Comparison of ENCODE assay signal across 26 mouse cellular contexts in genomic region chr11:54729311-54729710, GRCm38 (mm10). TPM values are rescaled to one million over a fixed set of nuclear protein-coding genes. Genes with fewer than 3 reads are reported as not detected.
DNase-seq lines count a peak whose midpoint lies in the region; ATAC-seq and TF ChIP-seq lines count a peak whose summit lies in the region.
"Had no signal": no experiment of that assay in that cellular context is flagged by ENCODE, and none has a peak within 500 bp of the region (broad histone marks: within the 10 kb centered on the region; RNA-seq: fewer than 3 reads in every experiment).

No protein-coding gene starts in this region.

- DNase-seq in left cerebral cortex, adult 2 months (ENCODE audit: extremely low spot score in 1 of 2, low spot score in 2 of 2) = no peak
- DNase-seq in left cerebral cortex, postnatal 4 days = no peak
- DNase-seq in R1 (ENCODE audit: low read depth, low spot score) = peak; percentile 51
- DNase-seq in yolk sac, embryonic 10.5 days (ENCODE audit: low spot score) = no peak
- DNase-seq in midbrain, embryonic 11.5 days (ENCODE audit: low spot score, missing footprints) = no peak
- DNase-seq in thymus, postnatal 0 days (ENCODE audit: low spot score) = no peak
- DNase-seq: adrenal gland, postnatal 10 days; cerebellum, adult 9-10 months; gastrocnemius, postnatal 14 days; heart, adult 2 months; kidney, adult 2 months; kidney, postnatal 14 days; layer of hippocampus, postnatal 36 days; lung, embryonic 14.5 days; midbrain, embryonic 14.5 days; thymus, postnatal 14 days had no signal

- H3K36me3 ChIP-seq in midbrain, embryonic 11.5 days (ENCODE audit: control insufficient read depth, insufficient read depth, low read length) = peaks cover 5% of the 10 kb centered on the region; the same call in 1 of the 2 replicates

- no peak overlapping the region for H3K4me3 ChIP-seq in left cerebral cortex, adult 2 months
- no peak overlapping the region for H3K4me3 ChIP-seq in midbrain, embryonic 11.5 days (ENCODE audit: low read depth, low read length)
- H3K4me3 ChIP-seq: heart, adult 2 months; hindbrain, embryonic 12.5 days; limb, embryonic 13.5 days; megakaryocyte, embryonic 14.5 days; myocyte had no signal

- ATAC-seq in granulocyte monocyte progenitor cell, adult 5-6 weeks (replicated peaks; ENCODE audit: poor library complexity, severe bottlenecking) = peak; percentile 52
- ATAC-seq in monocyte, adult 5-6 weeks (replicated peaks; ENCODE audit: insufficient number of reproducible peaks, low FRiP score, low TSS enrichment, poor library complexity, severe bottlenecking) = peak; percentile 81
- no peak for ATAC-seq in midbrain, embryonic 11.5 days (ENCODE audit: low FRiP score)
- ATAC-seq: forebrain, embryonic 14.5 days; inflammation-experienced regulatory T-cells, adult 6 months had no signal

- H3K27ac ChIP-seq in left cerebral cortex, adult 2 months = peak overlapping the region; percentile 1; the same call in 1 of the 2 replicates
- no peak overlapping the region for H3K27ac ChIP-seq in midbrain, embryonic 11.5 days (ENCODE audit: low read depth, low read length)
- H3K27ac ChIP-seq: heart, adult 2 months; hindbrain, embryonic 12.5 days; limb, embryonic 13.5 days; liver, embryonic 14.5 days had no signal

- H3K27me3 ChIP-seq in midbrain, embryonic 11.5 days (ENCODE audit: control insufficient read depth, insufficient read depth, low read length) = no peaks in the 10 kb centered on the region
- H3K27me3 ChIP-seq: hindbrain, embryonic 12.5 days; limb, embryonic 13.5 days; megakaryocyte, embryonic 14.5 days had no signal

- H3K9ac ChIP-seq in midbrain, embryonic 11.5 days (ENCODE audit: low read length) = no peak overlapping the region
- H3K9ac ChIP-seq: hindbrain, embryonic 12.5 days; limb, embryonic 13.5 days; liver, embryonic 14.5 days; lung, embryonic 14.5 days had no signal

- no peaks in the 10 kb centered on the region for H3K4me1 ChIP-seq in midbrain, embryonic 11.5 days (ENCODE audit: control insufficient read depth, insufficient read depth, low read length)

- H3K4me2 ChIP-seq in midbrain, embryonic 11.5 days = no peak overlapping the region
- H3K4me2 ChIP-seq: hindbrain, embryonic 12.5 days; limb, embryonic 13.5 days; lung, embryonic 14.5 days had no signal

- intact Hi-C loops in left cerebral cortex, adult 2 months (cut with DNase I) = no loop called here
- intact Hi-C loops in left cerebral cortex, postnatal 4 days (cut with DNase I) = no loop called here

- 95% methylated on average over 3 of the region's 3 CpGs for WGBS in midbrain, embryonic 11.5 days

- TF ChIP-seq CTCF in left cerebral cortex, adult 2 months (IDR thresholded peaks at IDR 0.05) = no peak

- no peaks in the 10 kb centered on the region for H3K9me3 ChIP-seq in midbrain, embryonic 11.5 days (ENCODE audit: control insufficient read depth, low read length)
- H3K9me3 ChIP-seq: G1E; hindbrain, embryonic 12.5 days; limb, embryonic 13.5 days; megakaryocyte, embryonic 14.5 days had no signal

RNA-seq across cellular contexts. Expression of gene Cdc42se2, which starts 58.2 kb away (rescaled TPM):
- total RNA-seq in left cerebral cortex, adult 2 months (2021) = 100 to 1,000 TPM; 122 to 126 TPM
- total RNA-seq in left cerebral cortex, postnatal 4 days (2021) = 100 to 1,000 TPM; 104 to 107 TPM
- total RNA-seq in granulocyte monocyte progenitor cell, adult 5-6 weeks (2014; fragmentation: Nextera tagmentation) = 41.6 and 47.5 TPM in 2 replicates
- total RNA-seq in granulocyte monocyte progenitor cell, adult 5-6 weeks (2017) = 48.0 and 48.6 TPM in 2 replicates
- total RNA-seq in monocyte, adult 5-6 weeks (2017) = 142 to 226 TPM (median 192 TPM) in 3 replicates
- polyA plus RNA-seq in midbrain, embryonic 11.5 days (2014; fragmentation: Nextera tagmentation; extraction: Ambion mirVana) = 259 and 281 TPM in 2 replicates
- 144 and 158 TPM in 2 replicates for polyA plus RNA-seq in thymus, postnatal 0 days (2015; fragmentation: Nextera tagmentation; extraction: Ambion mirVana)
